Mouse (Mus musculus) lung, postnatal 14 days (tissue): Measurements from ENCODE around the gene Gdf7.
A peak's percentile ranks its signal among the peaks of the same experiment; 100 is the strongest.

ENCODE experiments used
- DNase-seq: peaks from one replicate; pipeline ENCODE4 v3.0.0; 2021

Gdf7 gene

GRCm38 (mm10) chr12:8326825-8327674, 25.3 kb upstream of the Gdf7 start:
- DNase-seq, result peak; percentile 97

DNA sequence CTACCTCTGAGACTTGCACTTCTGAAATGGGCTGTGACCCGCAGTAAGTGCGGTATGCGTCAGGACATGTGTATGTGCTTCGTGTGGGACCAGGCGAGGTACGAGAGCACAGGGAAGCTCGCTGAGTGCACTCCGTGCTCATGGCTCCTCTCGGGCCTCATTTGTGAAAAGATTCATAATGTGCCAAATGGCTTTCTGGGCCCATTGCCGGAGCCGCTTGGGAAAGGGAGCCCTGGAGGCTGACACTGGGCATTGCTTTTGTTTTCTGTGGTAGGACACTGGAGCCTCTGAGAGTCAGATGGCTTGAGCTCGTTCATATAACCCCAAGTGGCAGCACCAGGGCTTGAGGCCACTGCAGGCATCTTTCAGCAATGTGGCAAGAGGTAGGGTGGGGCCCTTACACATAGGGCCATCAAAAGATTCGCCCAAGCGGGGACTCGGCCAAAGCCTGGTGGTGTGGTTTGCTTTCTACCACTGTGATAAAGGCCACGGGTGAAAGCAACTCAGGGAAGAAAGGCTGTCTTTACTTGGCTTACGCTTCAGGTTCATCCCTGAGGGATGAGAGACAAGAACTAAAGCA, 24.3 kb upstream of the Gdf7 start:
- DNase-seq, result no peak

- DNase-seq, result no peak
These were observed 23.6 kb upstream of the Gdf7 start for GRCm38 (mm10) chr12:8325245-8325942.

DNA sequence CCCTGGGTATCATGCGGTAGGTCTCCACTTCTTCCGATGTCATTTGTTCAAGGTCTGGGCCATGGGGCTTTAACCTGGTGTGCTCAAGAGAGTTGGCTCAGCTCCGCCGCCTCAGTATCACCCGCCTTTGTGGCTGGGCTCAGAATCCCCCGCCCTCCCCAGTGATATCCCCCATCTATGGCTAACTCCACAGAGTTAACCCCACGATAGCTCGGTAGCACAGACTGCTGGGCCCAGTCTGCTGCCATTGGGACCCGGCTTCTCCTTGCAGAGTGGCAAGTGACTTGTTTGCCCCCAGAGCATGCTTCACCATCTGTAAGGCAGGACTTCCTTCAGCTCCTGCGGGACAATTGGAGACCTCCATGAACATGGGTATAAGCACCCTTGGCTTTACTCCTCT, 22.3 kb upstream of the Gdf7 start:
- no peak for DNase-seq

DNA sequence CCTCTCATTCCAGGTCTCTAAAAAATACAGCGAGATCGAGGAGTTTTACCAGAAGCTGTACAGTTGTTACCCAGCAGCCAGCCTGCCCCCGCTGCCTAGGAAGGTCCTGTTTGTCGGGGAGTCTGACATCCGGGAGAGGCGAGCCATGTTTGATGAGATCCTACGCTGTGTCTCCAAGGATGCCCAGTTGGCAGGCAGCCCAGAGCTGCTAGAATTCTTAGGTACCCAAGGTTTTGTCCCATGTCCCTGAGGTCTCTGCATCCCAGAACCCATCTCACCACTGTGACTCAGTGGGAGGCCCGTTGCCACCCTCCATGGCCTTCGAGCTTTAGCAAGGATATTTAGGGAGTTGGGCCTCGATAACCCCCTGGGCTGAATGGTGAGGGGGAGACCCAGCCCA, 19.8 kb upstream of the Gdf7 start:
- DNase-seq, result no peak

DNA sequence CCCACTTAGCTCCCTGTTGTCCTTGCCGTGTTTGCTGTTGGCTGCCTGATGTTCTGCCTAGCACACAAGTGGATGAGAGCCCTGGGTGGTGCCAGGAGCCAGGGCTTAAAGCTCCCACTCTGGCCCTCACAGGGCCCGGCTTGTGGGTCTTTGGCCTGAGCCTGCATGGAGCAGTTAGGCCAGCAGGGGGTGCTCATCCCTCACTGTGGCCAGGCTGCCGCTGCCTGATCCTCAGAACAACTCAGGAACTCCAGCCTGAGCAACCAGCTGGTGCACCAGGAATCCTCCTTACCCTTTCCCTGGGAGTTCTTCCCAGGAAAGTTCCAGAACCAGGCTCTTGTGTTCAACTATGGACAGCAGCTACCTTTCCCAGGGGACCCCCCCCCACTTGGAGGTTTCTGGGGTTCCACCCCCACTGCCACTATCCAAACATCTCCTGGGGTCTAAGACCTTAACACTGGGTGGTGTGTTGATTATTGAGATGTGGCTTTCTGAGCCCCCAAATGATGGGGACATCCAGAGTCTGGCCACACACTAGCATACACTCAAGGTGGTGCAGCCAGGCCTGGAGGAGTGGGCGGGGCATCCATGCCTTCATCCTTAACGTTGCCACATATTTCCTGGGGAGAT, 18.4 kb upstream of the Gdf7 start:
- DNase-seq, result peak; percentile 90

DNA sequence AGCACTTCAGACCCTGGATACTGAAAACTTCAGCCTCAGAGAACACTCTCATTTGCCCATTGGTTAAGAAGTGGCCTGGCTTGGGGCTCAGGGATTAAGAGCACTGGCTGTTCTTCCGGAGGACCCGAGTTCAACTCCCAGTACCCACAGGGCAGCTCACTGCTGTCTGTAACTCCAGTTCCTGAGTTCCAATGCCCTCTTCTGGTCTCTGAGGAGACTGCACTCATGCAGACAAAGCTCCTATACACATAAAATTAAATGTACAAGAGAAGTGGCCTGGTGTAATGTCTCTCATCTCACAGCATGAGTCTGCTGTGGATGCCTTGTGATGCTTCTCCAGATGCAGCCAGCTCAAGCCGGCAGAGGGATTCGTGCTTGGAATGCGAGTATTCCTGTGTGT, 14.8 kb upstream of the Gdf7 start:
- DNase-seq, result no peak

DNA sequence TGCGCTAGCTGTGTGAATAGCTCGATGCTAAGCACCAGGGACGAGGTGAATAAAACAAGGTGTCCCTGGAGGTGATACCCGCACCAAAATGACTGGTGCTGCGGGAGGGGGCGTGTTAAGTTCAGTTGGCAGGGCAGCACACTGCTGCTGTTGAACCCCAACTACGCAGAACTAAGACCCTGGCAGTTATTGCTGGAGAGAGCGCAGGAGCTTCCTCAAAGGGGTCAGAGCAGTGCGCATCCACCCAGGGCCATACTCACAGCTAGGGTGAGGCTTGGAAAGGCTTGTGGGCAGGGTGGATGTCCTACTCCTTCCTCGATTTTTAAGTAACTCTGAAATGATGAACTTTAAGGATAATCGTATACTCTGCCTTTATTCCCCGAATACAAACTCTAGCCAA, 12.0 kb upstream of the Gdf7 start:
- no peak for DNase-seq

DNA sequence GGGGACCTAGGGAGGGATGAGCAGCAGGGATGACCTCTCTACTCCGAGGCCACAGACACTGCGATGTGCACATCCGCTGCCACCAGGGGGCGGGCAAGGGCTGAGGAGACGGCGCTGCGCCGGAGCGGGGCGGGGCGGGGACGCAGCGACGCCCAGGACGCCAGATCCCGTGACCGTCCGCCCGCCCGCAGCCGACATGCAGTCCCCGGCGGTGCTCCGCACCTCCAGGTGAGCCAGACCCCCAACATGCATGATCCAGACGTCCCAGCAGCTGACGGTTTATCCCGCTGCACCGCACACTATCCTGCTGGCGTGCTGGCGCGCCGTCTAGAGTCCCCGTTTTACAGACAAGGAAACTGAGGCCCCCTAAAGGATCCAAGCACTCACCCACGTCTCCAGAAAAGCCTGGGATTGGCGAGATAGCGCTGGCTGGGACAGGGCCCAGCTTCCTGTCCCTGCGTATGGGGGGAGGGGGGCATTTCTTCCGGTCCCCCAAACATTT, 11.6 kb upstream of the Gdf7 start, which contains the start of gene Hs1bp3:
Gene Hs1bp3 (plus strand): TSS at position 163 of the 502 bp plus-strand sequence.
- peak; percentile 93 for DNase-seq

GRCm38 (mm10) chr12:8312266-8312665, 10.5 kb upstream of the Gdf7 start:
- DNase-seq, result no peak

GRCm38 (mm10) chr12:8310992-8311391, 9.2 kb upstream of the Gdf7 start:
- no peak for DNase-seq

- no peak for DNase-seq
These were observed 5.2 kb upstream of the Gdf7 start for GRCm38 (mm10) chr12:8306910-8307309.

- DNase-seq, result peak; percentile 63
These were observed 4.7 kb upstream of the Gdf7 start for GRCm38 (mm10) chr12:8306432-8306831.

DNA sequence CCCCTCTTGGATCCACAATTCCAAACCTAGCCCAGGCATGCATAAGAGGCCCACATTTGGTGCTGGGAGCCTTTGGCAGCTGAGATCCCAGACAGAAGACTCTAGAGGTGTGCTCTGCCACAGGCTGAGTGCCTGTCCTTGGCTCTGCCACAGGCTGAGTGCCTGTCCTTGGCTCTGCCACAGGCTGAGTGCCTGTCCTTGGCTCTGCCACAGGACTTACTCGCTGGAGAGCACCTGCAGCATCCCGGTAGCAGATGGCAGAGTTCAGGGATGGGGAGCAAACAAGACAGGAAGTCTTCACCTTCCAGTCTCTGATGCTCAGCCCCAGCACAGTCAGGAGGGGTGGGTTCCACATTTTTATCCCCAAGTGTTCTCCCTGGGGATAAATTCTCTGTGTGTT, 3.5 kb upstream of the Gdf7 start:
- no peak for DNase-seq

GRCm38 (mm10) chr12:8301011-8301814, 541 bp downstream of the Gdf7 start:
- DNase-seq, result no peak

GRCm38 (mm10) chr12:8300521-8300920, 1.2 kb downstream of the Gdf7 start:
- DNase-seq, result no peak

GRCm38 (mm10) chr12:8300111-8300480, 1.7 kb downstream of the Gdf7 start:
- no peak for DNase-seq

GRCm38 (mm10) chr12:8299143-8300110, 2.3 kb downstream of the Gdf7 start:
- DNase-seq, result no peak

GRCm38 (mm10) chr12:8298361-8299142, 3.2 kb downstream of the Gdf7 start:
- no peak for DNase-seq

DNA sequence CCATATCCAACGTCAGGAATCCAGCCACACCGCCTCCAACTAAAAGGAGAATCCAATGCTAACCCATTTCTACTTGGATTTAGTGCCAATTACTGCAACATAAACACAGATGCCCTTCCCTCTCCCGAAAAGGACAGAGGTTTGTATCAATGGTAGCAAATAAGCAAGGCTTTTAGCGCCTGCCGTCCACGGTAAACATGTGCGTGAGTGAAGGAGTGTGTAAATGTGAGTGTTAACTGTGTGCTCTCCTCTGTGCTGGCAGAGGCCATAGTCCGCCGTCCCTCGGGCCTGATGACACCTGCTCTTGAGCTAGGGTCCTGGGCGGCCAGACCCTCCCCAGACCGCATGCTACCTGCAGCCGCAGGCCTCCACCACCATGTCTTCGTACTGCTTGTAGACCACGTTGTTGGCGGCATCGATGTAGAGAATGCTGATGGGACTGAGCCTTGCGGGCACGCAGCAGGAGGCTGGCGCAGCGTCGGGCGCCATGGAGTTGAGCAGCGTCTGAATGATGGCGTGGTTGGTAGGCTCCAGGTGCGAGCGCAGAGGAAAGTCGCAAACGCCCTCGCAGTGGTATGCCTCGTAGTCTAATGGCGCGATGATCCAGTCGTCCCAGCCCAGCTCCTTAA, 4.1 kb downstream of the Gdf7 start:
- DNase-seq, result no peak
